Mouse (Mus musculus) T-helper 2 cell (primary cell): Measurements from ENCODE around the gene Heatr4.
"Not testable (repeated sequence)": the region's sequence is repeated elsewhere in the genome, so short reads cannot be mapped to it uniquely, and the experiment has no call there.

Source experiments
- in situ Hi-C: fragments of 300-600 bp; cut with MboI, MseI; formaldehyde crosslinking; loops from one replicate; pipeline ENCODE4 v1.15.1; 2025; ENCODE audit warnings: high pct_unique_total_duplicates

The Heatr4 gene

GRCm38 (mm10) chr12:83938592-83938991 lies 46.1 kb downstream of the Heatr4 start:
- in situ Hi-C loops: not testable (repeated sequence)

- in situ Hi-C loops: no loop called here
Observed at GRCm38 (mm10) chr12:83937600-83937999, 47.1 kb downstream of the Heatr4 start.

- in situ Hi-C loops: no loop called here
Observed at GRCm38 (mm10) chr12:83929186-83929804, 55.4 kb downstream of the Heatr4 start.

- in situ Hi-C loops: no loop called here
Observed at GRCm38 (mm10) chr12:83927747-83928146, 56.9 kb downstream of the Heatr4 start.

GRCm38 (mm10) chr12:83926061-83926460 lies 58.6 kb downstream of the Heatr4 start:
- in situ Hi-C loops: no loop called here

- in situ Hi-C loops: no loop called here
Observed at GRCm38 (mm10) chr12:83925160-83925703, 59.4 kb downstream of the Heatr4 start.

GRCm38 (mm10) chr12:83924332-83924731 lies 60.3 kb downstream of the Heatr4 start:
- in situ Hi-C loops: no loop called here

GRCm38 (mm10) chr12:83923486-83923859 lies 61.2 kb downstream of the Heatr4 start:
- in situ Hi-C loops: no loop called here

GRCm38 (mm10) chr12:83922724-83923485 lies 61.7 kb downstream of the Heatr4 start:
- in situ Hi-C loops: no loop called here

GRCm38 (mm10) chr12:83921535-83922381 lies 62.9 kb downstream of the Heatr4 start, which contains the start of gene Numb:
Gene Numb, minus strand, starts transcription at chr12:83921934.
- in situ Hi-C loops: no loop called here

GRCm38 (mm10) chr12:83920721-83921441 lies 63.8 kb downstream of the Heatr4 start:
- in situ Hi-C loops: no loop called here

- in situ Hi-C loops: no loop called here
Observed at GRCm38 (mm10) chr12:83916884-83917283, 67.8 kb downstream of the Heatr4 start.

- in situ Hi-C loops: no loop called here
Observed at GRCm38 (mm10) chr12:83914797-83915196, 69.9 kb downstream of the Heatr4 start.

GRCm38 (mm10) chr12:83914202-83914740 lies 70.4 kb downstream of the Heatr4 start:
- in situ Hi-C loops: no loop called here

GRCm38 (mm10) chr12:83910451-83910850 lies 74.2 kb downstream of the Heatr4 start:
- in situ Hi-C loops: no loop called here
